Mouse (Mus musculus) thymus, adult 2 months (tissue): ENCODE measurements around the gene Mrvi1. TPM values are rescaled to one million over a fixed set of nuclear protein-coding genes. Genes with fewer than 3 reads are reported as not detected.

Source experiments
- DNase-seq: peaks from one replicate; pipeline ENCODE4 v3.0.0; 2021
- H3K27ac ChIP-seq: fragments of 200-500 bp; 2 replicates; pipeline ENCODE4 v1.5.1; 2012; ENCODE audit warnings: low read length, control low read depth; ENCODE audit not compliant: control insufficient read depth, insufficient read depth
- H3K27me3 ChIP-seq: fragments of 200-500 bp; 2 replicates; pipeline ENCODE4 v1.6.1; 2012; ENCODE audit warnings: mild to moderate bottlenecking, low read length, moderate library complexity, mixed read lengths; ENCODE audit not compliant: control insufficient read depth, insufficient read depth
- H3K36me3 ChIP-seq: fragments of 200-500 bp; 2 replicates; pipeline ENCODE4 v1.6.1; 2012; ENCODE audit warnings: mild to moderate bottlenecking, low read length, moderate library complexity; ENCODE audit not compliant: control insufficient read depth, insufficient read depth
- H3K4me1 ChIP-seq: fragments of 200-500 bp; replicated peaks from 2 replicates; pipeline ENCODE4 v1.6.1; 2012; ENCODE audit warnings: low read length; ENCODE audit not compliant: control insufficient read depth, insufficient read depth
- H3K4me3 ChIP-seq: fragments of 200-500 bp; 2 replicates; pipeline ENCODE4 v1.5.1; 2012; ENCODE audit warnings: mild to moderate bottlenecking, low read length, control low read depth, moderate library complexity; ENCODE audit not compliant: control insufficient read depth, insufficient read depth
- CTCF ChIP-seq: fragments of 200-500 bp; IDR thresholded peaks from 2 replicates; pipeline ENCODE4 v1.5.1; 2012; ENCODE audit warnings: mild to moderate bottlenecking, control low read depth, low read length, moderate library complexity, borderline replicate concordance; ENCODE audit not compliant: control insufficient read depth, poor library complexity, insufficient read depth; ENCODE audit errors: extremely low read depth
- POLR2A ChIP-seq: fragments of 200-500 bp; IDR thresholded peaks from 2 replicates; pipeline ENCODE4 v1.6.1; 2012; ENCODE audit warnings: mild to moderate bottlenecking, low read length, control low read depth, moderate library complexity; ENCODE audit not compliant: control insufficient read depth, poor library complexity, insufficient read depth; ENCODE audit errors: extremely low read depth
- WGBS: fragments of 180-500 bp; shearing (Covaris S2); methylation state at CpG from one replicate; pipeline ENCODE4 v1.1.7; 2018; 5-methylcytosine and 5-hydroxymethylcytosine counted together
- polyA plus RNA-seq: library from polyadenylated mRNA; depleted of rRNA; stranded (reverse); fragments of >200 nt; gene quantifications from 2 replicates; pipeline ENCODE4 v1.2.3, GENCODE M21; 2012; rRNA removed

Mrvi1 gene
- polyA plus RNA-seq, result 3.2 and 4.2 TPM in 2 replicates

GRCm38 (mm10) chr7:110982053-110982705 is at the start of gene Mrvi1:
TSS of gene Mrvi1 (minus strand) at chr7:110982461.
- DNase-seq, result no peak
- WGBS, result 85% methylated on average over 7 of the region's 7 CpGs
- H3K27ac ChIP-seq, result no peak within 1 kb of the TSS
- H3K4me1 ChIP-seq, result peaks cover 14% of the 10 kb centered on the region
- no peaks in the 10 kb centered on the region for H3K36me3 ChIP-seq
- no peak within 1 kb of the TSS for H3K4me3 ChIP-seq
- TF ChIP-seq POLR2A, result no peak
- no peak for TF ChIP-seq CTCF
- no peaks in the 10 kb centered on the region for H3K27me3 ChIP-seq

- DNase-seq, result peak; percentile 66
- WGBS, result under 1% methylated on average over 29 of the region's 29 CpGs
- H3K36me3 ChIP-seq, result no peaks in the 10 kb centered on the region
Measured at GRCm38 (mm10) chr7:111029046-111029553, 46.8 kb upstream of the Mrvi1 start.

GRCm38 (mm10) chr7:111028281-111029045 is 46.2 kb upstream of the Mrvi1 start, which contains the start of gene Ctr9:
TSS of gene Ctr9 (plus strand) at chr7:111028951.
- Histone ChIP-seq H3K27me3 (no peaks in the 10 kb centered on the region), H3K4me3 (peak within 1 kb of the TSS; percentile 93), H3K27ac (peak within 1 kb of the TSS; percentile 33; the same call in 1 of the 2 replicates), H3K36me3 (no peaks in the 10 kb centered on the region), H3K4me1 (peaks cover 4% of the 10 kb centered on the region)
- 8% methylated on average over 45 of the region's 45 CpGs for WGBS
- peak; percentile 92 for DNase-seq
- TF ChIP-seq CTCF (peak; percentile 57; the same call in 1 of the 2 replicates), POLR2A (peak; percentile 76)

More at GRCm38 (mm10) chr7:111029046-111029553, 46.8 kb upstream of the Mrvi1 start:
- H3K27me3 ChIP-seq, result no peaks in the 10 kb centered on the region
- no peak overlapping the region for H3K27ac ChIP-seq
- H3K4me1 ChIP-seq, result peaks cover 4% of the 10 kb centered on the region
- TF ChIP-seq CTCF, result no peak
- TF ChIP-seq POLR2A, result no peak
- H3K4me3 ChIP-seq, result peak overlapping the region; percentile 93

- no peak overlapping the region for H3K4me3 ChIP-seq
Measured at GRCm38 (mm10) chr7:111024912-111025311, 42.7 kb upstream of the Mrvi1 start.

GRCm38 (mm10) chr7:111024068-111024594 is 41.9 kb upstream of the Mrvi1 start:
- no peaks in the 10 kb centered on the region for H3K36me3 ChIP-seq
- TF ChIP-seq CTCF (no peak), POLR2A (no peak)
- H3K27me3 ChIP-seq, result no peaks in the 10 kb centered on the region
- WGBS, result 76% methylated on average over 8 of the region's 8 CpGs
- no peaks in the 10 kb centered on the region; the same call in 1 of the 2 replicates for H3K4me1 ChIP-seq
- no peak overlapping the region for H3K4me3 ChIP-seq
- DNase-seq, result no peak
- no peak overlapping the region for H3K27ac ChIP-seq

More at GRCm38 (mm10) chr7:111024912-111025311, 42.7 kb upstream of the Mrvi1 start:
- WGBS, result 83% methylated on average over 4 of the region's 4 CpGs
- H3K27me3 ChIP-seq, result no peaks in the 10 kb centered on the region
- H3K36me3 ChIP-seq, result no peaks in the 10 kb centered on the region
- TF ChIP-seq CTCF (no peak), POLR2A (no peak)
- H3K27ac ChIP-seq, result no peak overlapping the region
- no peak for DNase-seq
- H3K4me1 ChIP-seq, result peaks cover 4% of the 10 kb centered on the region

- 89% methylated on average over 4 of the region's 4 CpGs for WGBS
- H3K27me3 ChIP-seq, result no peaks in the 10 kb centered on the region
- no peaks in the 10 kb centered on the region for H3K36me3 ChIP-seq
- no peak overlapping the region for H3K27ac ChIP-seq
- TF ChIP-seq POLR2A (no peak), CTCF (no peak)
- no peak overlapping the region for H3K4me3 ChIP-seq
- H3K4me1 ChIP-seq, result no peaks in the 10 kb centered on the region
- no peak for DNase-seq
Measured at GRCm38 (mm10) chr7:111020814-111021213, 38.6 kb upstream of the Mrvi1 start.
